Comparison of ENCODE assay signal across 24 mouse cellular contexts in the genomic region with DNA sequence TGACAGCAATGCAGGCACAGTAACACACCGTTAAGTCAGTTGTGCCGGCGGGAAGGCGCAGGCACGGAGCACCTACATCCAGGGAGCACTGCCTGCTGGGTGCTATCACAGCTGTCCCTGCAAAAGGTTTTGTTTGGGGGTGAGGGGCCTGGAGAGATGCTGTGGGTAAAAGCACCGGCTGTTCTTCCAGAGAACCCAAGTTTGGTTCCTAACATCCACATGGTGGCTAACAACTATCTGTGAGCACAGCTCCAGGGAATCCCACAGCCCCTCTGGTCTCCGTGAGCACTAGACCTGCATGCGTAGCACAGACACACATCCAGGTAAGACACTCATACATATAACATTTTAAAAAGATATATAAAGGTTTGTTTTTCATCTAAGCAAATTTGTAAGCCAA.
DNase-seq lines count a peak whose midpoint lies in the region; ATAC-seq and TF ChIP-seq lines count a peak whose summit lies in the region.
"Had no signal": no experiment of that assay in that cellular context is flagged by ENCODE, and none has a peak within 500 bp of the region (broad histone marks: within the 10 kb centered on the region; RNA-seq: fewer than 3 reads in every experiment).

No protein-coding gene starts in this region.

- DNase-seq in heart, adult 11 months = peak; percentile 65
- DNase-seq in heart, postnatal 25 days (ENCODE audit: low spot score) = no peak
- DNase-seq in heart, adult 8-10 months (ENCODE audit: low spot score) = no peak
- DNase-seq in intestine, embryonic 14.5 days (ENCODE audit: low spot score) = peak; percentile 43
- DNase-seq: adrenal gland, adult 8-10 months; adrenal gland, postnatal 14 days; adrenal gland, postnatal 36 days; B cell, adult 2 months; cerebellum, adult 11-12 months; cerebellum, adult 2 months; cerebellum, adult 9-10 months; cerebellum, postnatal 10 days; cerebellum, postnatal 25 days had no signal

- no peaks in the 10 kb centered on the region for H3K27me3 ChIP-seq in heart, embryonic 11.5 days (ENCODE audit: control insufficient read depth, insufficient read depth, low read length)
- no peaks in the 10 kb centered on the region for H3K27me3 ChIP-seq in intestine, embryonic 14.5 days (replicated peaks; ENCODE audit: control insufficient read depth, insufficient read depth, low read length)
- no peaks in the 10 kb centered on the region for H3K27me3 ChIP-seq in intestine, postnatal 0 days (replicated peaks; ENCODE audit: control insufficient read depth, insufficient read depth, low read length)
- H3K27me3 ChIP-seq: CH12.LX; embryonic facial prominence, embryonic 12.5 days; forebrain, embryonic 13.5 days; forebrain, embryonic 15.5 days; Patski had no signal

- H3K4me1 ChIP-seq in heart, embryonic 11.5 days (ENCODE audit: control insufficient read depth, insufficient read depth, low read length) = peaks cover 8% of the 10 kb centered on the region
- no peaks in the 10 kb centered on the region for H3K4me1 ChIP-seq in intestine, embryonic 14.5 days (replicated peaks; ENCODE audit: control insufficient read depth, insufficient read depth, low read length)
- no peaks in the 10 kb centered on the region for H3K4me1 ChIP-seq in intestine, postnatal 0 days (replicated peaks; ENCODE audit: control insufficient read depth, insufficient read depth, low read length)
- H3K4me1 ChIP-seq: embryonic facial prominence, embryonic 10.5 days; embryonic facial prominence, embryonic 12.5 days; forebrain, embryonic 13.5 days; forebrain, embryonic 15.5 days had no signal

- H3K9ac ChIP-seq in heart, embryonic 11.5 days (ENCODE audit: low read depth, low read length) = 0 out of 2 replicates have a peak overlapping the region, but pooled peaks have one; percentile 16
- H3K9ac ChIP-seq in intestine, embryonic 14.5 days (ENCODE audit: low read length) = no peak overlapping the region
- no peak overlapping the region for H3K9ac ChIP-seq in intestine, postnatal 0 days (ENCODE audit: low read depth, low read length)
- H3K9ac ChIP-seq: embryonic facial prominence, embryonic 12.5 days; forebrain, embryonic 13.5 days; forebrain, embryonic 15.5 days had no signal

- no peak for ATAC-seq in heart, embryonic 11.5 days (replicated peaks; ENCODE audit: insufficient number of reproducible peaks, low FRiP score, low TSS enrichment)
- no peak for ATAC-seq in intestine, embryonic 14.5 days (replicated peaks; ENCODE audit: low FRiP score, low TSS enrichment, low read depth)
- no peak for ATAC-seq in intestine, postnatal 0 days
- ATAC-seq: activated CD4-positive, CD25-positive, alpha-beta regulatory T cell, adult 4 months; CD4-positive, CD25-positive, alpha-beta regulatory T cell, adult 4 months; forebrain, embryonic 13.5 days; forebrain, embryonic 15.5 days; Patski had no signal

- no peaks in the 10 kb centered on the region for H3K9me3 ChIP-seq in heart, embryonic 11.5 days (replicated peaks; ENCODE audit: control insufficient read depth, low read length)
- no peaks in the 10 kb centered on the region for H3K9me3 ChIP-seq in intestine, embryonic 14.5 days (ENCODE audit: control insufficient read depth, low read length)
- no peaks in the 10 kb centered on the region for H3K9me3 ChIP-seq in intestine, postnatal 0 days (ENCODE audit: control insufficient read depth)
- H3K9me3 ChIP-seq: embryonic facial prominence, embryonic 10.5 days; embryonic facial prominence, embryonic 12.5 days; forebrain, embryonic 13.5 days; forebrain, embryonic 15.5 days had no signal

- no peak overlapping the region for H3K4me2 ChIP-seq in heart, embryonic 11.5 days
- H3K4me2 ChIP-seq in intestine, embryonic 14.5 days (ENCODE audit: low read length) = no peak overlapping the region
- H3K4me2 ChIP-seq in intestine, postnatal 0 days (replicated peaks; ENCODE audit: low read depth) = no peak overlapping the region
- H3K4me2 ChIP-seq: embryonic facial prominence, embryonic 12.5 days; forebrain, embryonic 13.5 days; forebrain, embryonic 15.5 days had no signal

- no peak overlapping the region for H3K4me3 ChIP-seq in heart, embryonic 11.5 days (ENCODE audit: low read depth, low read length)
- H3K4me3 ChIP-seq in intestine, embryonic 14.5 days (ENCODE audit: low read depth, low read length) = no peak overlapping the region
- H3K4me3 ChIP-seq in intestine, postnatal 0 days (ENCODE audit: low read depth, low read length) = no peak overlapping the region
- H3K4me3 ChIP-seq: embryonic facial prominence, embryonic 10.5 days; embryonic facial prominence, embryonic 12.5 days; forebrain, embryonic 13.5 days; forebrain, embryonic 15.5 days had no signal

- H3K27ac ChIP-seq in heart, embryonic 11.5 days (ENCODE audit: low read depth, low read length) = 0 out of 2 replicates have a peak overlapping the region, but pooled peaks have one; percentile 35
- no peak overlapping the region for H3K27ac ChIP-seq in intestine, embryonic 14.5 days (ENCODE audit: low read depth)
- no peak overlapping the region for H3K27ac ChIP-seq in intestine, postnatal 0 days (ENCODE audit: low read depth, low read length)
- H3K27ac ChIP-seq: embryonic facial prominence, embryonic 10.5 days; embryonic facial prominence, embryonic 12.5 days; forebrain, embryonic 13.5 days; forebrain, embryonic 15.5 days had no signal

- WGBS in heart, embryonic 11.5 days (ENCODE audit: insufficient replicate concordance) = 69% methylated on average over 8 of the region's 8 CpGs
- WGBS in intestine, embryonic 14.5 days = 85% methylated on average over 8 of the region's 8 CpGs
- 90% methylated on average over 8 of the region's 8 CpGs for WGBS in intestine, postnatal 0 days

- intact Hi-C loops in heart, postnatal 25 days (cut with DNase I) = no loop called here

- H3K36me3 ChIP-seq in heart, embryonic 11.5 days (ENCODE audit: control insufficient read depth, insufficient read depth, low read length) = no peaks in the 10 kb centered on the region
- no peaks in the 10 kb centered on the region for H3K36me3 ChIP-seq in intestine, embryonic 14.5 days (ENCODE audit: control insufficient read depth, insufficient read depth, low read length)
- H3K36me3 ChIP-seq in intestine, postnatal 0 days (ENCODE audit: control insufficient read depth, insufficient read depth) = no peaks in the 10 kb centered on the region
- H3K36me3 ChIP-seq: embryonic facial prominence, embryonic 10.5 days; embryonic facial prominence, embryonic 12.5 days; forebrain, embryonic 15.5 days; G1E had no signal

- no peak for TF ChIP-seq CTCF in intestine, postnatal 0 days (IDR thresholded peaks at IDR 0.05; ENCODE audit: low read depth)

Comparison
In these comparisons a context has a peak if more than half of its experiments do, and no peak if none do; other contexts are left out.
1. DNase-seq: peak in heart, adult 11 months (single experiment) and intestine, embryonic 14.5 days (single experiment); none in heart, postnatal 25 days (single experiment) and heart, adult 8-10 months (single experiment).